Mouse (Mus musculus): ENCODE measurements around the gene Tlx1. TPM values are rescaled to one million over a fixed set of nuclear protein-coding genes. Genes with fewer than 3 reads are reported as not detected.
A peak's percentile ranks its signal among the peaks of the same experiment; 100 is the strongest.

The Tlx1 gene
- total RNA-seq (2021), result not detected
- long read RNA-seq, experiment 1, result 0 reads
- long read RNA-seq, experiment 2, result 0 reads

- no peak for DNase-seq (ENCODE audit: low spot score in 2 of 2)
- intact Hi-C loops (cut with DNase I), result loop anchor here (5.0 kb wide), 3 partner anchors 82 to 1548 kb away; no protein-coding TSS in a partner anchor
These were observed at the start of gene Tlx1 for GRCm38 (mm10) chr19:45150490-45151181. Tlx1 (plus strand) TSS chr19:45150680.

- intact Hi-C loops (cut with DNase I), result no loop called here
- DNase-seq (ENCODE audit: low spot score in 2 of 2), result no peak
These were observed 44.9 kb upstream of the Tlx1 start for GRCm38 (mm10) chr19:45105591-45105990.

- intact Hi-C loops (cut with DNase I), result no loop called here
- DNase-seq (ENCODE audit: low spot score in 2 of 2), result no peak
These were observed 43.8 kb upstream of the Tlx1 start for GRCm38 (mm10) chr19:45106689-45107088.

GRCm38 (mm10) chr19:45110681-45111080, 39.8 kb upstream of the Tlx1 start:
- DNase-seq (ENCODE audit: low spot score in 2 of 2), result no peak
- intact Hi-C loops (cut with DNase I), result no loop called here

- no peak for DNase-seq (ENCODE audit: low spot score in 2 of 2)
- intact Hi-C loops (cut with DNase I), result no loop called here
These were observed 38.0 kb upstream of the Tlx1 start for GRCm38 (mm10) chr19:45112444-45112843.

- intact Hi-C loops (cut with DNase I), result no loop called here
- no peak for DNase-seq (ENCODE audit: low spot score in 2 of 2)
These were observed 36.6 kb upstream of the Tlx1 start for GRCm38 (mm10) chr19:45113791-45114460.

- intact Hi-C loops (cut with DNase I), result no loop called here
- no peak for DNase-seq (ENCODE audit: low spot score in 2 of 2)
These were observed 35.7 kb upstream of the Tlx1 start for GRCm38 (mm10) chr19:45114772-45115171.

- DNase-seq (ENCODE audit: low spot score in 2 of 2), result peak; percentile 31 to 44
- intact Hi-C loops (cut with DNase I), result loop anchor here (2.0 kb wide), 1 partner anchor 44 kb away; no protein-coding TSS in a partner anchor
These were observed 33.7 kb upstream of the Tlx1 start for GRCm38 (mm10) chr19:45116798-45117197.

- DNase-seq (ENCODE audit: low spot score in 2 of 2), result no peak
- intact Hi-C loops (cut with DNase I), result no loop called here
These were observed 18.4 kb upstream of the Tlx1 start for GRCm38 (mm10) chr19:45131966-45132628.

GRCm38 (mm10) chr19:45142531-45142930, 7.9 kb upstream of the Tlx1 start:
- intact Hi-C loops (cut with DNase I), result no loop called here

GRCm38 (mm10) chr19:45143214-45143895, 7.1 kb upstream of the Tlx1 start:
- DNase-seq (ENCODE audit: low spot score in 2 of 2), result no peak
- intact Hi-C loops (cut with DNase I), result no loop called here

More at GRCm38 (mm10) chr19:45142531-45142930, 7.9 kb upstream of the Tlx1 start:
- no peak for DNase-seq (ENCODE audit: low spot score in 2 of 2)

- DNase-seq (ENCODE audit: low spot score in 2 of 2), result no peak
- intact Hi-C loops (cut with DNase I), result no loop called here
These were observed 3.4 kb upstream of the Tlx1 start for GRCm38 (mm10) chr19:45147071-45147470.

GRCm38 (mm10) chr19:45151361-45152182, 1.1 kb downstream of the Tlx1 start:
- intact Hi-C loops (cut with DNase I), result loop anchor here (5.0 kb wide), 3 partner anchors 81 to 1549 kb away; no protein-coding TSS in a partner anchor
- DNase-seq (ENCODE audit: low spot score in 2 of 2), result no peak

- DNase-seq (ENCODE audit: low spot score in 2 of 2), result no peak
- intact Hi-C loops (cut with DNase I), result loop anchor here (5.0 kb wide), 3 partner anchors 80 to 1550 kb away; no protein-coding TSS in a partner anchor
These were observed 1.7 kb downstream of the Tlx1 start for GRCm38 (mm10) chr19:45152183-45152650.

GRCm38 (mm10) chr19:45153311-45154058, 3.0 kb downstream of the Tlx1 start:
- intact Hi-C loops (cut with DNase I), result loop anchor here (5.0 kb wide), 3 partner anchors 79 to 1551 kb away; no protein-coding TSS in a partner anchor
- DNase-seq (ENCODE audit: low spot score in 2 of 2), result no peak

- intact Hi-C loops (cut with DNase I), result loop anchor here (5.0 kb wide), 3 partner anchors 78 to 1552 kb away; no protein-coding TSS in a partner anchor
- DNase-seq (ENCODE audit: low spot score in 2 of 2), result no peak
These were observed 3.5 kb downstream of the Tlx1 start for GRCm38 (mm10) chr19:45154059-45154386.

- no peak for DNase-seq (ENCODE audit: low spot score in 2 of 2)
- intact Hi-C loops (cut with DNase I), result loop anchor here (5.0 kb wide), 3 partner anchors 78 to 1552 kb away; no protein-coding TSS in a partner anchor
These were observed 4.0 kb downstream of the Tlx1 start for GRCm38 (mm10) chr19:45154521-45154920.

Data from left cerebral cortex, postnatal 14 days (tissue).